ENCODE assay signal across 8 mouse cellular contexts in the genomic region with DNA sequence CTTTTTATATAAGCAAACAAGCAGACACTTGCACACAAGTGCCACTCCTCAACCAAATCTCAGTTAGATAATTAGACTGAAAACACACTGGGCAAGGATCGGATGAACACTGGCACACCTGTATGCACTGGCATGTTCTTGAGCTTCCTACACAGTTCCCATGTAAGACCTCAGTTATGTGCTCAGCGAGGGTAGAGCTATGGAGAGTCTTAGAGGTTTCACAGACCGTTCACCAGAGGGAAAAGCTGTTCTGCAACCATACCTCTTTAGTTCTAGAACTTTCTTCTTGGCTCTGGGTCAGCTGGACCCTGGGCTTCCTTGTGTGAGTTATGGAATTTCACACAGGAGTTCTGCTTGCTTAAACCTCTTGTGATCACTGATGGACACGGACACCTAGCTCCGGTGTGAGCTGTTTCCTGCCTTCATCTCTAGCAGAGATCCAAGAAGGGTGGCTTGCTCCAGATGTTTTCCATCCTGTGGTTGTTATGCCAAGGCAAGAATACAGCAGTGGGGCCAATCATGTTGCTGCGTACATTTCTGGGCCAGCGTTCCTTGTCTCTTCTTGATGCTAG.
DNase-seq lines count a peak whose midpoint lies in the region; ATAC-seq and TF ChIP-seq lines count a peak whose summit lies in the region.
"Had no signal": no experiment of that assay in that cellular context is flagged by ENCODE, and none has a peak within 500 bp of the region (broad histone marks: within the 10 kb centered on the region; RNA-seq: fewer than 3 reads in every experiment).

No protein-coding gene starts in this region.

- 0 out of 2 replicates have a peak overlapping the region, but pooled peaks have one; percentile 14 for H3K27ac ChIP-seq in kidney, adult 2 months (ENCODE audit: insufficient read depth, low read depth, low read length)
- H3K27ac ChIP-seq in midbrain, embryonic 13.5 days: no peak overlapping the region
- H3K27ac ChIP-seq in midbrain, postnatal 0 days (ENCODE audit: low read depth, low read length): no peak overlapping the region
- H3K27ac ChIP-seq in forebrain, postnatal 0 days (ENCODE audit: low read depth, low read length): no peak overlapping the region
- H3K27ac ChIP-seq in stomach, postnatal 0 days (replicated peaks): no peak overlapping the region
- H3K27ac ChIP-seq: macrophage had no signal

- WGBS in kidney, adult 2 months: 43% methylated on average over 7 of the region's 7 CpGs
- WGBS in midbrain, embryonic 13.5 days: 63% methylated on average over 7 of the region's 7 CpGs
- 56% methylated on average over 7 of the region's 7 CpGs for WGBS in midbrain, postnatal 0 days
- WGBS in forebrain, postnatal 0 days: 52% methylated on average over 7 of the region's 7 CpGs
- WGBS in stomach, postnatal 0 days: 38% methylated on average over 7 of the region's 7 CpGs

- ATAC-seq in midbrain, embryonic 13.5 days: peak; percentile 60
- no peak for ATAC-seq in midbrain, postnatal 0 days (ENCODE audit: low FRiP score)
- ATAC-seq in forebrain, postnatal 0 days: 0 out of 2 replicates have a peak, but pooled peaks have one; percentile 17
- peak; percentile 67; the same call in 1 of the 2 replicates for ATAC-seq in stomach, postnatal 0 days (ENCODE audit: low FRiP score, low TSS enrichment)

- no peak for DNase-seq in kidney, adult 2 months
- DNase-seq in kidney, adult 9 months: no peak
- DNase-seq in midbrain, postnatal 0 days (ENCODE audit: low spot score): no peak
- no peak for DNase-seq in forebrain, postnatal 0 days
- DNase-seq in stomach, postnatal 0 days (ENCODE audit: low spot score): no peak
- no peak for DNase-seq in embryo, embryonic 11 days

- no peaks in the 10 kb centered on the region for H3K27me3 ChIP-seq in kidney, adult 2 months (replicated peaks; ENCODE audit: control insufficient read depth, insufficient read depth, low read length)
- peaks cover 26% of the 10 kb centered on the region for H3K27me3 ChIP-seq in midbrain, embryonic 13.5 days
- H3K27me3 ChIP-seq in midbrain, postnatal 0 days (ENCODE audit: insufficient read depth, low read length): no peaks in the 10 kb centered on the region
- H3K27me3 ChIP-seq in forebrain, postnatal 0 days (ENCODE audit: insufficient read depth, low read length): no peaks in the 10 kb centered on the region
- no peaks in the 10 kb centered on the region for H3K27me3 ChIP-seq in stomach, postnatal 0 days (ENCODE audit: control insufficient read depth, insufficient read depth, low read length)

- peaks cover 25% of the 10 kb centered on the region for H3K4me1 ChIP-seq in kidney, adult 2 months (ENCODE audit: control insufficient read depth, insufficient read depth, low read length)
- peaks cover 4% of the 10 kb centered on the region; the same call in 1 of the 2 replicates for H3K4me1 ChIP-seq in midbrain, embryonic 13.5 days (replicated peaks)
- H3K4me1 ChIP-seq in midbrain, postnatal 0 days (ENCODE audit: insufficient read depth, low read length): no peaks in the 10 kb centered on the region
- H3K4me1 ChIP-seq in forebrain, postnatal 0 days (ENCODE audit: insufficient read depth): no peaks in the 10 kb centered on the region
- no peaks in the 10 kb centered on the region for H3K4me1 ChIP-seq in stomach, postnatal 0 days (replicated peaks; ENCODE audit: control insufficient read depth, insufficient read depth)

- TF ChIP-seq CTCF in kidney, adult 2 months (conservative IDR thresholded peaks at IDR 0.05; ENCODE audit: insufficient read depth, insufficient read length, low read depth, low read length): no peak
- no peak for TF ChIP-seq CTCF in midbrain, postnatal 0 days (IDR thresholded peaks at IDR 0.05)
- TF ChIP-seq CTCF in forebrain, postnatal 0 days (IDR thresholded peaks at IDR 0.05; ENCODE audit: low read depth): no peak
- no peak for TF ChIP-seq CTCF in stomach, postnatal 0 days (IDR thresholded peaks at IDR 0.05; ENCODE audit: low read depth)

- no peak overlapping the region for H3K4me3 ChIP-seq in kidney, adult 2 months (ENCODE audit: insufficient read depth, low read depth, low read length)
- H3K4me3 ChIP-seq in midbrain, embryonic 13.5 days (replicated peaks): no peak overlapping the region
- no peak overlapping the region for H3K4me3 ChIP-seq in midbrain, postnatal 0 days (ENCODE audit: low read depth, low read length)
- no peak overlapping the region for H3K4me3 ChIP-seq in forebrain, postnatal 0 days (ENCODE audit: low read depth, low read length)
- no peak overlapping the region for H3K4me3 ChIP-seq in stomach, postnatal 0 days (ENCODE audit: low read depth, low read length)

- TF ChIP-seq EP300 in stomach, postnatal 0 days (optimal IDR thresholded peaks at IDR 0.05): no peak

- no peaks in the 10 kb centered on the region for H3K9me3 ChIP-seq in midbrain, embryonic 13.5 days
- H3K9me3 ChIP-seq in midbrain, postnatal 0 days (ENCODE audit: low read length): no peaks in the 10 kb centered on the region
- no peaks in the 10 kb centered on the region for H3K9me3 ChIP-seq in forebrain, postnatal 0 days (ENCODE audit: low read length)
- no peaks in the 10 kb centered on the region for H3K9me3 ChIP-seq in stomach, postnatal 0 days (ENCODE audit: control insufficient read depth, low read length)

- H3K4me2 ChIP-seq in midbrain, embryonic 13.5 days (replicated peaks): 0 out of 2 replicates have a peak overlapping the region, but pooled peaks have one; percentile 31
- H3K4me2 ChIP-seq in midbrain, postnatal 0 days (ENCODE audit: low read depth, low read length, poor library complexity, severe bottlenecking): no peak overlapping the region
- H3K4me2 ChIP-seq in forebrain, postnatal 0 days (ENCODE audit: low read depth): peak overlapping the region; percentile 35
- peak overlapping the region; percentile 37 for H3K4me2 ChIP-seq in stomach, postnatal 0 days (replicated peaks; ENCODE audit: low read depth)

- no peak for TF ChIP-seq POLR2A in kidney, adult 2 months (IDR thresholded peaks at IDR 0.05; ENCODE audit: low read depth, low read length)

- H3K36me3 ChIP-seq in kidney, adult 2 months (ENCODE audit: control insufficient read depth, insufficient read depth, low read length): no peaks in the 10 kb centered on the region
- no peaks in the 10 kb centered on the region for H3K36me3 ChIP-seq in midbrain, embryonic 13.5 days
- no peaks in the 10 kb centered on the region for H3K36me3 ChIP-seq in midbrain, postnatal 0 days (ENCODE audit: insufficient read depth, low read length)
- no peaks in the 10 kb centered on the region for H3K36me3 ChIP-seq in forebrain, postnatal 0 days (ENCODE audit: insufficient read depth)
- H3K36me3 ChIP-seq in stomach, postnatal 0 days (ENCODE audit: control insufficient read depth, insufficient read depth, low read length): no peaks in the 10 kb centered on the region

- H3K9ac ChIP-seq in midbrain, embryonic 13.5 days (replicated peaks): no peak overlapping the region
- no peak overlapping the region for H3K9ac ChIP-seq in midbrain, postnatal 0 days (replicated peaks; ENCODE audit: low read length, poor library complexity, severe bottlenecking)
- no peak overlapping the region for H3K9ac ChIP-seq in forebrain, postnatal 0 days
- no peak overlapping the region for H3K9ac ChIP-seq in stomach, postnatal 0 days (ENCODE audit: low read length)
